Mouse (Mus musculus): ENCODE data around the gene Fam32a.

Gene Fam32a

GRCm38 (mm10) chr8:72272361-72272760 is 52.8 kb downstream of the Fam32a start:
- intact Hi-C loops (cut with DNase I): no loop called here

DNA sequence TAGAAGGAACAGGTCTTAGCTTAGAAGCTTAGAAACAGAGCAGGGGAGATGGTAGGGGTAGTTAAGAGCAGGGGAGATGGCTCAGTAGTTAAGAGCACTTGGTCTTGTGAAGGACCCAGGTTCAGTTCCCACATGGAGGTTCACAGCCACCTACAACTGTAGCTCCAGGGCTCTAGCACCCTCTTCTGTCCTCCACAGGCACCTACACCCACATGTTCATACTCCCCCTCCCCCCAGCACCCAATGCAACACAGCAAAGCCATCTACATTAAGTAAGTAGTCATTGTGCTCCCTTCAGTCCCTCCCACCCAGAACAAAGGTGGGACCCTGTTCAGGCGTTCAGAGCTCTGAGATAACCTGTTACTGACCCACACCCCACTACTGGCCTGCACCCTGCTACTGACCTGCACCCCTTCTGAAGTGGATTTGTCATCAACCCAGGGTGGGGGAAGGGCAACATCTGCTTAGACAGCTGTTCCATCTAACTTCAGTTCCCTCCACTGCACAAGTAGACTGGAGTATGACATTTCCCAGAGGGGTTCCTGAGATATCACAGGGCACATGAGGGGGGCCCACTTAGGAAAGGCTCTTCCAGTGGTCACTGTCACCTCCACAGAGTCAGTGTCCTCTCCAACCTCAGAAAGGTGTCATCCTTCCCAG is 53.7 kb downstream of the Fam32a start:
- intact Hi-C loops (cut with DNase I): no loop called here

- intact Hi-C loops (cut with DNase I): no loop called here
These were observed 54.3 kb downstream of the Fam32a start for GRCm38 (mm10) chr8:72273807-72274206.
